Mouse (Mus musculus): ENCODE measurements at regions not wholly inside any gene's neighbourhood (a gene's known extent, or its start where the extent isn't known, plus 50 kb on each side); places are given as distances from the start of the nearest gene placed in this dataset.

GRCm38 (mm10) chr17:64499281-64499997 is 101.1 kb upstream of the Man2a1 start:
- TF ChIP-seq CTCF (IDR thresholded peaks at IDR 0.05; ENCODE audit: extremely low read depth, insufficient read depth, low read length): peak; percentile 47; the same call in 1 of the 2 replicates
- TF ChIP-seq POLR2A (IDR thresholded peaks at IDR 0.05; ENCODE audit: extremely low read depth, insufficient read depth, low read length): no peak
